Mouse (Mus musculus) lung, postnatal 10 days (tissue): ENCODE data around the gene Mcu.

Experiments used
- DNase-seq: peaks from one replicate; pipeline ENCODE4 v3.0.0; 2021

Mcu gene

GRCm38 (mm10) chr10:59568665-59569480 lies 47.6 kb downstream of the Mcu start:
- DNase-seq, result no peak

DNA sequence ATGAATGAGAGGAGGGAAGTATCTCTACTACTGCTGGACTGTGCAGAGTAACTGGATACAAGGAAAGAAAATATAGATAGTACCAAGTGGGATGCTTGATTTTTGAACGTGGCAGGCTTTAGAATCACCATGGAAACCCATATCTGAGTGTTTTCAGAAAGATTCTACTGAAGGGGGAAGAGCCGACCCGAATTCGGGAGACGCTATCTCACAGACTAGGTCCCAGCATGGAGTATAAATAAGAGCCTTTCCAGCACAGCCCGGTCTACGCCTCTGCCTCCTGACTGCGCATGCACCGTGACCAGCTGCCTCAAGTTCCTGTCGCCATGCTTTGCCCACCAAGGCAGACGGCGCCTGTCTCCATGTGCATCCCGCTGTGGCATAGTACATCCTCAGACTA lies 49.5 kb downstream of the Mcu start:
- no peak for DNase-seq

GRCm38 (mm10) chr10:59565995-59566410 lies 50.5 kb downstream of the Mcu start:
- no peak for DNase-seq

GRCm38 (mm10) chr10:59564551-59564950 lies 51.9 kb downstream of the Mcu start:
- DNase-seq, result no peak

DNA sequence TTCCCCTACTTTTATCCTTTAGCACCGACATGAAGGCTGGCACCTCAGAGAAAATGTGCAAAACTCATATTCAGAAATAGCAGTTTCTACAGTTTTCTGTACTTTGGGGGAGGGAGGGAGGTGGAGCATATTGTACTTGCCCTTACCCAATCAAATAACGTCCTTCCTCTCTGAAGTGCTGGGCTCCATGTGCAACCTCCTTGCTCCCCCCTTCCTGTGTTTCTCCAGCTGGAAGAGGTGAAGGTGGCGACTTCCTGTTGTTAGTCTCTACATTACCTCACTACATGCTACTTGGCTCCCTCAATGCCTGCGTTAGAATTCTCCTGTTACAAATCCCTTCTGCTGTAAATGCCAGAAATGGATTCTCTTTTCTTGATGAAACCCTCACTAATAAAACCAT lies 54.0 kb downstream of the Mcu start:
- no peak for DNase-seq

GRCm38 (mm10) chr10:59560126-59560525 lies 56.4 kb downstream of the Mcu start:
- no peak for DNase-seq

DNA sequence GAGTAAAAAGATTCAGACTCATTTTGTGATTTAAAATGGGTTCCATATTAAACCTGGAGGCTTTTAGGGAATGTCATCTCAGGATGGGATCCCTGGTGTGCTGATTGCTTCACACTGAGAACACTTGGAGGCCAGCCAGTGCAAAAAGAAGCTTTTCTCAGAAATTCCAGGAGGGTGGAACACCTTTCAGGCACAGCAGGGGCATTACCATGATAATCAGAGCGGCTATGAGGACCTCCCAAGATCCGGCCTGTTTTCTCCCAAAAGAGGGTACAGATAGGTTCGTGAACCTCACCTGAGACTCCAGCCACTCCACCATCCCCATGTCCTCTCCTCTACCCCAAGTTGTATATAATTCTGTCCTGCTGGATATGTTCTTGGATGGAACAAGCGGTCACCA lies 57.9 kb downstream of the Mcu start:
- no peak for DNase-seq

- DNase-seq, result no peak
Observed at GRCm38 (mm10) chr10:59558164-59558563, 58.3 kb downstream of the Mcu start.

DNA sequence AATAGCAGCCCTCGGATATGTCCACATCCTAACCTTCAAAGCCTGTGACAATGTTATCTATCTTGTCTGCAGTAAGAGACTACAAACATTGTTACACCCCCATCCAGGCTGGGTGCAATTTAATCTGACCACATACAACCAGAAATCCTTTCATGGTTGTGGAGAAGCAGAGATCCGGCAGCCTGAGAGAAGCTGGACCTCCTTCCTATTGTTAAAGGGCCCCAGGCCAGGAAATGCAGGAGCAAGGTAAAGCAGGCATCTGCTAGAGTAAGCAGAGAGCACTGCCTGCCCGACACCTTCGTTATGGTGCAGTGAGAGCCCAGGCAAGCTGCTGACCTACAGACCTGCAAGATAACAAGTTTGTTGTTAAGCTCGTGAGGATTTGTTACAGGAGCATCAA lies 60.0 kb downstream of the Mcu start:
- DNase-seq, result no peak

DNA sequence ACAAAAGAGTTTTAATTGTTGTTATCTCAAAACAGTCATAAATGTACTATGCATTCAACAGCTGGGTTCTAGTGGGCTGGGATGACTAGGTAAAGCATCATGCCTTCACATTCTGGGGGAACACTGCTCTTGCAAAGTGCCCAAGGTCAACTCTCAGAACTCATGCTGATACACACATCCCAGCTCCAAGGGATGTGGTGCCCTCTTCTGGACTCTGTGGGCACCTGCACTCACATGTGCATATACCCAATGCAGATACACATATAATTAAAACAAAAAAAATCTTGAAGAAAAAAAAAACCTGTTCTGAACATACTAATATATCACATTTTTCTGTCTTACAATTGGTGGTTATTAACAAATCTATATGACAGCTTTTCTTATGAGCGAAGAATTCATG lies 62.2 kb downstream of the Mcu start:
- DNase-seq, result no peak

DNA sequence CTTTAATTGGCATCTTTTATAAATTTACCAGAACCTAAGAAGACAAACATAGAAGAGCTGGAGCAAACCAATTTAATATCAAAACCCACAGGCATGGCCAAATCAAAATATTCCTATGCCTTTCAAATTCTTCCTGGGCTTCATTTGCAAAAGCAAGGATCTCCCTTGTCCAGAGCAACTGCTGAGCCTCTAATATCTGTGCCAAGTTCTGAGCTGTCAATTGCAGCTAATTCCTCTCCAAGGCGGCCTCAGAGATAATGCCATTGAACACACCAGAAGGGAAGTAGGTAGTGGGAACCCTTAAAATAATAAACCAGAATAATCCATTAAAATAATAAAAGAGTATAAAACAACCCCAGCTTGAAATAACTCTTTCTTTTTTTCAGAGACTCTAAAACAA lies 64.0 kb downstream of the Mcu start:
- DNase-seq, result no peak

GRCm38 (mm10) chr10:59548768-59549333 lies 67.6 kb downstream of the Mcu start:
- peak; percentile 22 for DNase-seq

DNA sequence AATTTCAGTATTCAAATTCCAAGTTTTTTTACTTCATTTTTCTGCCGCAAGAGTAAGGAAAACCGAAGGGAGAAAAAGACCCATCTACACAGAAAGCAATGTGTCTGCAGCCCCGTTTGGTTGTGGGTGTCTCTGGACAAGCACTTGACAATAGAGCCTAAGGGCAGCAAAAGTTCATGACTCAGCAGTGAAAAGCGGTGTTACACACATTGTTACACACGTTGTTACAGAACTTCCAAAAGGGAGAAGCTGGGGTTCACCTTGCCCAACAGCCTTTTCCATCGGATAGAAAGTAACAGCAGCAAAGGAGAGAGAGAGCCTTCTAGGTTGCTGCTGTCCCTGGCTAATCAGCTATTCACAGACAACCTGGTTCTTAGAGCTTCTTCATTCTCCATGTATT lies 68.3 kb downstream of the Mcu start:
- no peak for DNase-seq

DNA sequence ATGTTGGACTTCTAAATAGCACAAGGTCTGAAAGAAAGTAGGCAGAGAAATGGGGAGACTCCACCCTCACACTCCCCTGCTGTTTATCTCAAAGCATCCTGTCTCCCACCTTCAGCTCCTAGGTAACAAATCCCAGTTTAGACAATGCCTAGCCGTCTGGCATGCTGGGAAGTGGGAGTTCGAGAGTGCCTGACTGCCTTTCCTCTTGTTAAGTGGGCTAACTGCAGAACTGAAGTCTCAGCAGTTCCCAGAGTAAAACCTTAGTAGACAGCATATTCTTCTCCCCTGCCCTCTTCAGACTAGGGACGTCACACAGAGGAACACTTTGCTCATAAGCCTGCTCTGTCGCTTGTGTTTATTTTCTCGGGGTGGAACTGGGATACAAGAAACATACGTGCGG lies 69.1 kb downstream of the Mcu start:
- no peak for DNase-seq

DNA sequence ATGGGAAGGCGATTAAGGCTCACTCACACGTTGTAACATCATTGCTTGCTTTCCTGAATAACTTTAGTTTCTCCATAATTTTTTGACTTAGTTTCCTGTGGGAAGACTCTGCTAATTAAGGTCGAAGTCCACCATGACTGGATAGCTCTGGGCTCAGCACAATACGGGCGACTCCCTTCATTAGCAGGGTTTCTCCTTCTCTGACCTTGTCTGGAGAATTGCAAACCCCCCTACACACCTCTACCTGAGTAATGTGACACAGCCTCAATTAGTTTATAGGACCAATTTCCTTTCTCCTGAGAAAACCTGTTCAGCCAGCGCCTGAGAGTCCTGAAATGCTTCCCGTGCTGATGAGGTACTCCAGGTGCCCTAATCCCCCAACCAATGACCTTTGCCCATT lies 71.3 kb downstream of the Mcu start:
- no peak for DNase-seq

- peak; percentile 48 for DNase-seq
Observed at GRCm38 (mm10) chr10:59543351-59543750, 73.1 kb downstream of the Mcu start.

- DNase-seq, result no peak
Observed at GRCm38 (mm10) chr10:59541466-59541865, 75.0 kb downstream of the Mcu start.

- DNase-seq, result no peak
Observed at GRCm38 (mm10) chr10:59540596-59540995, 75.9 kb downstream of the Mcu start.

- DNase-seq, result no peak
Observed at GRCm38 (mm10) chr10:59540081-59540480, 76.4 kb downstream of the Mcu start.

GRCm38 (mm10) chr10:59539533-59539875 lies 77.0 kb downstream of the Mcu start:
- peak; percentile 62 for DNase-seq

DNA sequence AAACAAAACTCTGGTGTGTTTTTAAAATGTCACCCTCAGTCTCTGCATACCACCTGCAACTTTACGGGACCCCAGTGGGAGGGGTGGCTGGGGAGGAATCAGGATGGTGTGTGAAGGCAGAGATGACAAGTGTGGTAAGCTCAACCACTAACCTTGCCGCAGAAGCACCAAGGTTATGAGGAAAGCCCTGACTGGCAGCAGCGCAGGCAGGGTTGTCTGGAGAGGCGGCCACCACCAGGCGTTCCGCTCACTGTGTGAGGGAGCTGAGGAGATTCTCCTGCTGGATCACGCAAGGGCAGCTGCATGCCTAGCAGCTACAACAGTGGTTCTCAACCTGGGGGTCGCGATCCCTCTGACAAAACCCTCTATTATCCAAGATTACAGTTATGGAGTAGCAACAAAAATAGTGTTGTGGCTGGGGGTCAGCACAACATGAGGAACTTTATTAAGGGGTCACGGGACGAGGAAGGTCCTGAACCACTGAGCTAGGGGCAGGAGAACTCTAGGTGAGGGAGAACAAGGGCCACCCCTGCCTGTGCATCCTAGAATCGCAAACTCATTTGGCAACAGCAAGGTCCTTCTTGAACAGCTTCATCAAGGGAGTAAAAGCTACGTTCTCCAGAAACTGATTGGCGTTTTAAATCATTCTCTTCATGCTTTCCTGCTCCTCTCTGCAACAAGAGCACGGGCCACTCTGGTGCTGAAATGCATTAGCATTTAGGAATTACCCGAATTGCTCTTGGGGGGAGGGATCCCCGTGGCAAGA lies 77.5 kb downstream of the Mcu start:
- DNase-seq, result no peak

GRCm38 (mm10) chr10:59538063-59538462 lies 78.4 kb downstream of the Mcu start:
- no peak for DNase-seq

- peak; percentile 15 for DNase-seq
Observed at GRCm38 (mm10) chr10:59537579-59537978, 78.9 kb downstream of the Mcu start.

DNA sequence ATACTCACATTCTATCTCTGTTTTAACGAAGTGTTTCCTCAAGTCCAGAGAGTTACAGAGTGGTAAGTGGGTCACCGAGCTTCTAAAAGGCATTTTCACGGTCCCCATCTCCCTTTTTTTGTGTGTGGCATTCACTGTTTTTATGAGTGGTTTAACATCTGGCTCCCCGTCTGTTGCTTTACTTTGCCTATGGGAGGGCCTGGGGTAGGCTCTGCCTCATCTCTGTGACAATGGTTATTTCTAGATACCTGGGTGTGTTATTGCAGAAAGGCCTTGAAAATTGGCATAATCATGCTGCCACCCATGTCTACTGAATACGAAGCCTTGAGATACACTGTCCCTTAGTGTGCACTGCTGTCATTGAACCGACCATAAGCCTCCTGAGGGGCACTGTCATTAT lies 84.2 kb downstream of the Mcu start:
- no peak for DNase-seq
